Mouse (Mus musculus) heart, postnatal 0 days (tissue): ENCODE measurements around the gene Homer3. TPM values are rescaled to one million over a fixed set of nuclear protein-coding genes. Genes with fewer than 3 reads are reported as not detected.
A peak's percentile ranks its signal among the peaks of the same experiment; 100 is the strongest.

Experiments
- ATAC-seq: fragments of 200-750 bp; cut with Nextera tagmentation; 2 replicates; pipeline ENCODE4 v1.8.0; 2017; ENCODE audit warnings: low read depth, moderate number of reproducible peaks, moderate library complexity; ENCODE audit not compliant: insufficient read depth
- DNase-seq: peaks from one replicate; pipeline ENCODE4 v3.0.0-alpha.2; 2016; ENCODE audit warnings: low spot score
- H3K27ac ChIP-seq: fragments of 300-500 bp; sonication (generic); 2 replicates; pipeline ENCODE4 v1.5.1; 2014; ENCODE audit warnings: low read depth, mild to moderate bottlenecking
- H3K27me3 ChIP-seq: fragments of 300-500 bp; sonication (generic); 2 replicates; pipeline ENCODE4 v1.6.1; 2014; ENCODE audit warnings: low read length, mixed read lengths; ENCODE audit not compliant: control insufficient read depth, insufficient read depth
- H3K36me3 ChIP-seq: fragments of 300-500 bp; sonication (generic); replicated peaks from 2 replicates; pipeline ENCODE4 v1.6.1; 2014; ENCODE audit warnings: low read length, mixed read lengths; ENCODE audit not compliant: control insufficient read depth, insufficient read depth
- H3K4me1 ChIP-seq: fragments of 300-500 bp; sonication (generic); 2 replicates; pipeline ENCODE4 v1.6.1; 2014; ENCODE audit warnings: antibody characterized with exemption; ENCODE audit not compliant: control insufficient read depth, insufficient read depth
- H3K4me2 ChIP-seq: fragments of 300-500 bp; sonication (generic); 2 replicates; pipeline ENCODE4 v1.6.1; 2014; ENCODE audit warnings: low read depth, mild to moderate bottlenecking, low read length, moderate library complexity
- H3K4me3 ChIP-seq: fragments of 300-500 bp; sonication (generic); 2 replicates; pipeline ENCODE4 v1.5.1; 2014; ENCODE audit warnings: low read depth, low read length
- H3K9ac ChIP-seq: fragments of 300-500 bp; sonication (generic); replicated peaks from 2 replicates; pipeline ENCODE4 v1.6.1; 2014; ENCODE audit warnings: low read depth, low read length, mixed read lengths
- H3K9me3 ChIP-seq: fragments of 300-500 bp; sonication (generic); replicated peaks from 2 replicates; pipeline ENCODE4 v1.6.1; 2016; ENCODE audit warnings: low read length; ENCODE audit not compliant: control insufficient read depth
- CTCF ChIP-seq: IDR thresholded peaks from 2 replicates; pipeline ENCODE4 v1.5.1; 2016; ENCODE audit warnings: antibody characterized with exemption, control low read depth, low read depth
- EP300 ChIP-seq: IDR thresholded peaks from 2 replicates; pipeline ENCODE4 v1.6.1; 2016; ENCODE audit warnings: antibody characterized with exemption, low read depth
- whole genome bisulfite sequencing: fragments of 180-500 bp; shearing (Covaris S2); extraction: QIAGEN DNeasy Blood & Tissue Kit; methylation state at CpG from one replicate; pipeline ENCODE4 v1.1.7; 2014; 5-methylcytosine and 5-hydroxymethylcytosine counted together
- polyA plus RNA-seq: library from polyadenylated mRNA; unstranded; fragments of >200 nt; fragmentation: Nextera tagmentation; extraction: Ambion mirVana; gene quantifications from 2 replicates; pipeline ENCODE4 v1.2.1, GENCODE M21; 2015
- total RNA-seq: library from RNA; depleted of rRNA; stranded (reverse); fragments of >200 nt; gene quantifications from 2 replicates; pipeline ENCODE4 v1.2.3, GENCODE M21; 2014; ENCODE audit warnings: low replicate concordance; rRNA removed

Gene Homer3
- total RNA-seq, result 29.1 and 38.9 TPM in 2 replicates
- polyA plus RNA-seq, result 19.5 TPM in 2 replicates

GRCm38 (mm10) chr8:70282603-70283135 lies at the start of gene Homer3:
Gene Homer3 (plus strand): TSS chr8:70282827.
- 2% methylated on average over 35 of the region's 36 CpGs for WGBS

GRCm38 (mm10) chr8:70233606-70234005 lies 49.0 kb upstream of the Homer3 start:
- peak overlapping the region; percentile 82 for H3K4me2 ChIP-seq
- H3K9me3 ChIP-seq, result no peaks in the 10 kb centered on the region
- H3K4me3 ChIP-seq, result peak overlapping the region; percentile 69
- no peak for DNase-seq
- H3K27me3 ChIP-seq, result no peaks in the 10 kb centered on the region
- H3K36me3 ChIP-seq, result peaks cover 49% of the 10 kb centered on the region
- H3K27ac ChIP-seq, result no peak overlapping the region
- WGBS, result 6% methylated on average over 13 of the region's 13 CpGs
- H3K4me1 ChIP-seq, result peaks cover 8% of the 10 kb centered on the region
- no peak for ATAC-seq
- H3K9ac ChIP-seq, result peak overlapping the region; percentile 67
- no peak for TF ChIP-seq EP300
- no peak for TF ChIP-seq CTCF

More at GRCm38 (mm10) chr8:70282603-70283135, at the start of gene Homer3:
- peak; percentile 88 for ATAC-seq
- TF ChIP-seq CTCF (peak; percentile 94), EP300 (no peak)
- Histone ChIP-seq H3K4me3 (peak within 1 kb of the TSS; percentile 77), H3K4me2 (peak within 1 kb of the TSS; percentile 89), H3K27me3 (no peaks in the 10 kb centered on the region), H3K9me3 (no peaks in the 10 kb centered on the region), H3K4me1 (peaks cover 17% of the 10 kb centered on the region), H3K9ac (peak within 1 kb of the TSS; percentile 79), H3K36me3 (peaks cover 30% of the 10 kb centered on the region), H3K27ac (peak within 1 kb of the TSS; percentile 85)
- DNase-seq, result peak; percentile 92

- peak within 1 kb of the TSS; percentile 67 for H3K9ac ChIP-seq
- TF ChIP-seq EP300, result no peak
- no peak for TF ChIP-seq CTCF
- DNase-seq (peak; percentile 97), ATAC-seq (peak; percentile 96)
- H3K9me3 ChIP-seq, result no peaks in the 10 kb centered on the region
- under 1% methylated on average over 67 of the region's 67 CpGs for WGBS
- H3K4me3 ChIP-seq, result peak within 1 kb of the TSS; percentile 69
- peak within 1 kb of the TSS; percentile 94 for H3K27ac ChIP-seq
- peaks cover 8% of the 10 kb centered on the region for H3K4me1 ChIP-seq
- no peaks in the 10 kb centered on the region for H3K27me3 ChIP-seq
- H3K4me2 ChIP-seq, result peak within 1 kb of the TSS; percentile 82
- H3K36me3 ChIP-seq, result peaks cover 49% of the 10 kb centered on the region
These were observed 48.4 kb upstream of the Homer3 start, which contains the start of the genes Sugp2 and Armc6 for GRCm38 (mm10) chr8:70234080-70234780. Gene Sugp2 (plus strand): TSS chr8:70234226. Gene Armc6 (minus strand): TSS chr8:70234466.

GRCm38 (mm10) chr8:70234781-70235128 lies 47.9 kb upstream of the Homer3 start:
- 0% methylated on average over 15 of the region's 15 CpGs for WGBS
- H3K4me2 ChIP-seq, result peak overlapping the region; percentile 82
- no peaks in the 10 kb centered on the region for H3K9me3 ChIP-seq
- H3K9ac ChIP-seq, result peak overlapping the region; percentile 67
- H3K27me3 ChIP-seq, result no peaks in the 10 kb centered on the region
- ATAC-seq (no peak), DNase-seq (no peak)
- H3K27ac ChIP-seq, result peak overlapping the region; percentile 94; the same call in 1 of the 2 replicates
- H3K36me3 ChIP-seq, result peaks cover 47% of the 10 kb centered on the region
- peaks cover 8% of the 10 kb centered on the region for H3K4me1 ChIP-seq
- TF ChIP-seq EP300 (no peak), CTCF (no peak)
- peak overlapping the region; percentile 69 for H3K4me3 ChIP-seq

GRCm38 (mm10) chr8:70237842-70238241 lies 44.8 kb upstream of the Homer3 start:
- 62% methylated on average over 2 of the region's 2 CpGs for WGBS
- TF ChIP-seq CTCF, result no peak
- TF ChIP-seq EP300, result no peak
- Histone ChIP-seq H3K36me3 (peaks cover 62% of the 10 kb centered on the region), H3K4me3 (no peak overlapping the region), H3K9me3 (no peaks in the 10 kb centered on the region), H3K9ac (no peak overlapping the region), H3K4me2 (no peak overlapping the region), H3K4me1 (peaks cover 8% of the 10 kb centered on the region), H3K27ac (no peak overlapping the region), H3K27me3 (no peaks in the 10 kb centered on the region)
- ATAC-seq (no peak), DNase-seq (no peak)
